Mouse (Mus musculus): ENCODE data around the gene Ercc1. TPM values are rescaled to one million over a fixed set of nuclear protein-coding genes. Genes with fewer than 3 reads are reported as not detected.

The Ercc1 gene
- polyA plus RNA-seq, 3 experiments from 2014 or later, result 51.1 to 68.7 (median 55.2) TPM

DNA sequence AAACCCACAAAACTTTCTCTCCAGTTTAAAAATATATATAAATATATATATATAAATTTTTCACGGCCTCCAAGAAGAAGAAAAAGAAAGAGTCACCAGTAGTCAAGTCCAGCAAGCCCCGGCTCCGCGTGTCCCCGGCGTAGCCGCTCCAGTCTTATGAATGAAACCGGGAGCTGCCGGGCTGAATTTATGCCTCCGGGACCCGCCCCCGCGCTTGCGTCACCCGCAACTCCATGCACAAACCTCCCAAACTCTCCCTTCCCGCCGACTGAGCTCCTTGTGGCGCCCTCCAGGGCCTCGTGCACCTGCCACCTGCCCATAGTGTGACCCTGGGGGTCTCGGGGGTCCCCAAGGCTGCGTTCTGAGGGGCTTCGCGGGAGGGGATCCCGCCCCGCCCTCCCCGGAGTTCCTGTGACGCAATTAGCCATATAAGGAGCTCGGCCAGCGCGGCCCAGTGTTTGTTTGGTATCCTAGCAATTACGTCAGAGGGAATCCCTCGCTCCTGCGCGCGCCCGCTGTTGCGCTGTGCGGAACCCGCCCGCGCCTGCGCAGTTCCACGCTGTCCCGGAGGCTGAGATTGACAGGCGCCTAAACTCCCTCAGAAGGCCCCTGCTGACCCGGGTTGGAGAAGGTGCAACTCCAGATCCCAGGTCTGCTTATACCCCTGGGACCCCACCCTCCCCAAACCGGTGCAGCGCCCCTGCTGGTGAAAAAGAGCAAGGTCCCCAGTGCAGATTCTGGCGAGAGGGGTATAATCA, 34.5 kb upstream of the Ercc1 start, which contains the start of gene Fosb:
TSS of gene Fosb (minus strand) at position 168 of the 758 bp plus-strand sequence.
- ATAC-seq, result peak; percentile 77

DNA sequence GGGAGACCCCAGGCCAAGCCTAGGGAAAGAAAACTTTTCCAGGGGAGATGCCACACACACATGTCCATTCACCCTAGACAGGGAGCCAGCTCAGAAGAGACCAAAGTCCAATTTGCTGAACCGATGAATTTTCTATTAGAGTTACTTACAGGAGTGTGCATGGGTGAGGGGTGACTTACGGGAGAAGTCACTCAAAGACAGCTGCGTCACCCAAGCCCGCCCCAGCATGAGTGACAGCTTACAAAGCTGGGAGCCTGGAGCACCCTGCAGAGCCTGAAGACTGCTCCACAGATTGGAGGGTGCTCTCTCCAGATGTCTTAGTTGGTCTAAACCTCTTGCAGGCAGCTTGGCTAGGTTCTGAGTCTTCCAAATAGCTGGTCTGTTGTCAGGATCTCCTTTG, 32.6 kb upstream of the Ercc1 start:
- ATAC-seq, result no peak

DNA sequence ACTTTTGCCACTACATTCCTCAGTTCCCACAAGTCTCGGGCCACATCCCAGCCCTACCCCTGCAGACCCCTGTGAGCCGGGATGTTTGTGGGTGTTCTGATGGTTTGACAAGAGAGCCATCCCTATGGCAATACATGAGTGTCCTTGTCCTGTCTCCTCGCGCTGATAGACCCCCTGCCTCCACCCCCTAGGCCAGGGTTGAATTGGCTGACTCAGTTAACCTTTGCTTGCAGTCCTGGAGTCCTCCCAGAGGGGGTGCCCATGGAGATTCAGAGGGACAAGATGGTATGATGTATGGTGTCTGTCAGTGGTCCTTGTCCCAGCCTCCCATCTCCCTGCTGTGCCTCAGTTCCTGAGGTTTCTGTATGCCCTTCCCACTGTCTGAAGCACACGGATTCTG, 30.5 kb upstream of the Ercc1 start:
- ATAC-seq, result no peak

- no peak for ATAC-seq
Measured at GRCm38 (mm10) chr7:19316451-19317161, 28.0 kb upstream of the Ercc1 start.

DNA sequence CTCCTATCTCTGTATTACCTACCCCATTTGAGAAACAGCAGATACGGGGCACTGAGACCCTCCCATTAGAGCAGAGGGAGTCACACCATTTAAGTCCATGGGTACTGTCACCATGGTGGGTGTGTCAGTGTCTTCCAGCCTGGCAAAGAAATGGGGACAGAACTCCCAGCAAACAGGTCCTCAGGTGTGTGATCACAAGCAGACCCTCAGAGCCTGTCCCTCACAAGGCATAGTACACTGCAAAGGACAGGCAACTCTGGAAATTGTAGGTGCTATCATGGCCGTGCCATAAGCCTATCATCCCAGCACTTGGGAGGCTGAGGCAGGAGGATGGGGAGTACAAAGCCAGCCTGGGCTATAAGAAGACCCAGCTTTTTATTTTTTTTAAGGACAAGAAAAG, 26.4 kb upstream of the Ercc1 start:
- ATAC-seq, result no peak

DNA sequence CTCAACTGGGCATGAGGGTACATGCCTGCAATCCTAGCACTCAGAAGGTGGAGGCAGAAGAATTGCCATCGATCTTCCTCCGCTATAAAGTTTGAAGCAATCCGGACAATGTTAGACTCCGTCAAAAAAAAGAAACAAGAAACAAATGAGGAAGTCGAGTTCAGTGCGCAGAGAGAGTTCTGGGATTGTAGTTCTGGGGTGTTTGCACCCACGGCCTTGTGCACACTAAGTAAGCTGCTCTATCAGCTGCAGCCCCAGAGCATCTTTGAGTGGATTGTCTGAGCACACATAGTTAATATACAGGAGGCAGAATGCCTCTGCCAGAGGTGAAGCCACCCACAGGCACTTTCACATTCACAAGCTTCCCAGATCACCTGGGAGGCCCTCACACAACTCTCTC, 25.9 kb upstream of the Ercc1 start:
- ATAC-seq, result no peak

GRCm38 (mm10) chr7:19319458-19319857, 25.1 kb upstream of the Ercc1 start:
- no peak for ATAC-seq

DNA sequence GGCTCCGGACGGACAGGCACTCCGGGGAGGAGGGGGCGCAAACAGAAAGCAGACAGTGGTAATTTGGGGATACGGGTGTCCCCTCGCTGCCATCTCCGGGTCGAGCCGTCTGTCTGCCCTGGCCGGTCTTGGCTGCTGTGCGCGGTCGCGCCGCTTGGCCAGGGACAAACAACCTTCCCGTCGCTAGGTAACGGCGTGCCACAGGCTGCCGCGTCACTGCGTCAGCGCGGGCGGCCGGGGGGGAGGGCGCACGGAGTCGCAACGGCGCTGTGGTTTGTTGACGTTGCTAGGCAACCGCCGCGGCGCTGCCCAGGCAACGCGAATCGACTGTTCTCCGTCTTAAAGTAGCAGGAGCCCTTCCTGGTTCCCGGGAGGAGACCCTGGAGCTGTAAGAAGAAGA, 24.7 kb upstream of the Ercc1 start:
- peak; percentile 88 for ATAC-seq

DNA sequence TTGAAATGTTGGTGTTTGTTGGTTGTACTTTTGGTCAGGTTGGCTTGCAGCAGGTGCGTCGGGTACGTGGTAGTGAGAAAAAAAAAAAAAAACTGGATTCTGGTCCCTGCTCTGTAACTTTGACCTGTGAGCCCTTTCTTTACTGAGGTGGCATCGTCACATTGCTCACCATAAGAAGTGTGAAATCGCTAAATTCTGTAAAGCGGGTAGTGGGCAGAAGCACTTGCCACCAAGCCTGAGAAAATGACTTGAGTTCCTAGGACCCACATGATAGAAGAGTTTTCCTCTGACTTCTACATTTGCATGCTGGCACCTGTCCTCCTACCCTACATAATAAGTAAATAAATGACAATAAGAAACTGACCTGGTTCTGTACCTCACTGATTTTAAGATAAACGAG, 23.9 kb upstream of the Ercc1 start:
- ATAC-seq, result no peak

DNA sequence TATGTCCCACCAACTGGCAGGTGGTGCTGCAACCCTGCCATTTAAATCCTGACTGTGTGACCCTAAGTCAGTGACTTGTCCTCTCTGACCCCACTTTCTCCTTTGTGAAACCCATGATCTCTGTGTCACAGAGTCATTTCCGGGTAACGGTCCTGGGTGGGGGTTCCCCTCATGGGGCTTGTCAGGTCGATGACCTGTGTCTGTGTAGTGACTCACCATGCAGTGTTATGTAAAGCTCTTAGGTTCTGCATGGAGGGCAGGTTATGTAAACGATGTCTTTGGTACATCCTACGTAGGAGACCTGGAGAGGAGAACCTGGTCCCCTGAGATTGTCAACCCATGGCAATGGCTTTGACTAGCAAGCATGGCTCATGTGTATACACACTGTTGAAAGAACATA, 23.1 kb upstream of the Ercc1 start:
- ATAC-seq, result peak; percentile 56

- no peak for ATAC-seq
Measured at GRCm38 (mm10) chr7:19322489-19322888, 22.1 kb upstream of the Ercc1 start.

DNA sequence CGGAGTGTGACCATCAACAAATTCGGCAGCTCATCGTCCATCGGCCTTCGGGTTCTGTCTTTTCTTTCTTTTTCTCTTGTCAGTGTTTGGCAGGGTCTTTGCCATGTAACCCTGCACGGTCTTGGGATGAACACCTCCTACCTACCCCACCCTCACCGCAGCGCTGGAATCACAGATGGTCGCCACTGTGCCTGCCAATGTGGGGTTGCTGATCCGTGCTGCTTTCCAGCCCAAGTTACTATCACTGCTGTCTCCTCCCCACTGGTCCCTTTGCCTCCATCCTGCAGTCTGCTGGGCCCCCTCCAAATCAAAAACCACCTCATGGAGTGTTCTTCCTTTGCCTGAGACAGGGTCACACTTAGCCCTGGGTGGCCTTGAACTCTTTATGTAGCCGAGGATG, 20.4 kb upstream of the Ercc1 start:
- no peak for ATAC-seq

DNA sequence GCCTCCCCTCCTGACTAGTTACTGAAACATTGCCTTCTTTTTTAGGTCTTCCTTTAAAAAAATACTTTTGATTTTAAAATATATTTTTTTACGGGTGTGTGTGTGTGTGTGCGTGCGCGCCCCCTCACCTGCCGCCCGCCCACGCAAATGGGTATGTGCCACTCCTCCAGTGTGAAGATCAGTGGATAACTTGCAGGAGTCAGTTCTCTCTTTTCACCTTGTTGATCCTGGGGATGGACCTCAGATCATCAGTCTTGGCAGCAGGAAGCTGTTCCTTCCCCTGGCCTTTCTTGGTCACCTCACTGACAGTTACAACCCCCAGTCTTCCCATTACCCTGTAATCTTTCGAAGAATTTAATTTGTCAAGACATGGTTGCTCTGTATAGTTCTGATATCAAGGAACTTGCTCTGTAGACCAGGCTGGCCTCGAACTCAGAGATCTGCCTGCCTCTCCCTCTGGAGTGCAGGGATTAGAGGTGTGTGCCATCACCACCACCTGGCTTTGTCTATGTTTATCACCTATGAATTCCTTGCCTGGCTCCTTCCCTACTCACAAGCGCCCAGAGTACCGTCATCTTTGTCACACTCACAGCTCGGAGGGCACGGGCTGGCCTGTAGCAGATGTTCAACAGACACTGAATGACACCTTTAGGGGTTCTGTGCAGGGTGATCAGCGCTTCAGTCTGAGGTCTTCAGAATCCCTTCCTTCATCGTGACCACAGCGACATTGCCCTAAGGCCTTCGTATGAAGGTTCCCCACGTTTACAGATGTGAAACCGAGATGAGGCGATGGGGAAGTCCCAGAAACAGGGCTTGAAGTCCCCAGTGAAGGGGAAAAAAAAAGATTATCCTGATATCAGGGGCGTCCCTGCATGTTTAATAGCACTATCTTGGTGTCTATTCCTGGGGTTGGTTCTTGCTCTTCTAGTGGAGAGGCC, 19.0 kb upstream of the Ercc1 start:
- ATAC-seq, result peak; percentile 60

GRCm38 (mm10) chr7:19326359-19326758, 18.2 kb upstream of the Ercc1 start:
- peak; percentile 11 for ATAC-seq

- no peak for ATAC-seq
Measured at GRCm38 (mm10) chr7:19327128-19327527, 17.4 kb upstream of the Ercc1 start.

DNA sequence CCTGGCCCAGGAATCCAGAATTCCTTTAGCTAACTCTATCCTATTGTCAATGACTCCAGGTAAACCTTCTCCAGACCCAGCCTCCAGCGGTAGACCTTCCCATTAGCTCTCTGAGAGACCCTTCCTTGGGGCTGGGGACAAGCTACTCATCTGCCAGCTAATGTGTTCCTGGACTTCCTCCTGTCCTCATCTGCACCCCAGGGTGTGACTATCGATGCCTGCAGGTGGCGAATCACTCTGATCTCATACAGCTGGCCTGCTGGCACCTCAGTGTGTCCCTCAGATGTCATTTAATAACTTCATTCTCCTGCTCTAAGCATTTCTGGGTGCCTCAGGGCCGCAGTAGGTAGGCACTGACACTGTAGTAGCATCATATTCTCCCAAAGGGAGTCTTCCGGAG, 16.8 kb upstream of the Ercc1 start:
- ATAC-seq, result no peak

DNA sequence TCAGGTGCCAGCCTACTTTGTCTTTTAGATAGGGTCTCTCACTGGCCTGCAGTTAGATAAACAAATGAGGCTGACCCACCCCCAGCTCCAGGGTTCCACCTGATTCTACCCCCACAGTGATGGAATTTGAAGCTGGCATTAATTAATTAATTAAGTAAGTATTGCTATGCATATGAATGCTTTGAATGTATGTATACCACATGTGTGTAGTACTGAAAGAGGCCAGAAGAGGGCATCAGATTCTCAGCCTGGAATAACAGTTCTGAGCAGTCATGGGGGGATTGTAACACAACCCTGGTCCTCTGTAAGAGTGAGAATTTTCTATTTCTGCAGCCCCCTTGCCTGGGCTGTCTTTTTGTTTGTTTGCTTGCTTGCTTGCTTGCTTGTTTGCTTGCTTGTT, 16.2 kb upstream of the Ercc1 start:
- ATAC-seq, result no peak

GRCm38 (mm10) chr7:19331910-19332309, 12.7 kb upstream of the Ercc1 start:
- no peak for ATAC-seq

- ATAC-seq, result peak; percentile 95
Measured at GRCm38 (mm10) chr7:19332709-19333352, 11.7 kb upstream of the Ercc1 start.

DNA sequence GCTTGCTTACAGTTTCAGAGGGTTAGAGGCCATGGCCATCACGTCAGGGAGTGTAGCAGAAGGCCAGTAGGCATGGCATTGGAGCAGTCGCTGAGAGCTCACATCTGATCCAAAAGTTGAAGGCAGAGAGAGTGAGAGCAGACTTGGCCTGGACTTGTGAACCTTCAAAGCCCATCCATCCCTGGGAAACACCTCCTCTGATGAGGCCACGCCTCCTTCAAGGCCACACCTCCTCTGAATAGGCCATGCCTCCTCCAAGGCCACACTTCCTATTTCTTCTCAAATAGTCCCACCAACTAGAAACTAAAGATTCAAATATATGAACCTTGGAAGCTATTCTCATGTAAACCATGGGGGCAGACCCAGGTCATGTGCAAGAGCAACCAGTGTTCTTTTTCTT, 9.0 kb upstream of the Ercc1 start:
- no peak for ATAC-seq

DNA sequence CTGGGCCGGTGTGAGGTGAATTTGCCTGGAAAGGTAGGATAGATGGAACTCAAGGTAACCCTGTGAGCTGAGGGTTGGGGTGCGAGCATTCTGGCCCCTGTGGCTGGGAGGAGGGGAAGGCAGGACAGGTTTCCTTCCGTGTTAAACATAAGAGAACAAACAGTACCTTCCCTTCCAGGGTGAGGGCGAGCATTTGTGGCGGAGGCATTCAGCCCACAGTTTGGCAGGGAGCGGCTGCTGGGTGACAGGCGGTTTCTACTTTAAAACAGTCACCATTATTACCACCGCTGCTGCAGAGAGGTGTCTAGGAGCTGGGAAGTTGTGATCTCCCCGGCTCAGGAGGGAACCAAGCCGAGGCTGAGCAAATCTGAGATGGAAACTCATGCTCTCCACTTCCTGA, 7.5 kb upstream of the Ercc1 start:
- no peak for ATAC-seq

- no peak for ATAC-seq
Measured at GRCm38 (mm10) chr7:19338060-19338459, 6.5 kb upstream of the Ercc1 start.

GRCm38 (mm10) chr7:19338596-19338995, 6.0 kb upstream of the Ercc1 start:
- no peak for ATAC-seq

All from inflammation-experienced regulatory T-cells, adult 6 months (primary cell).